Mouse (Mus musculus): ENCODE measurements around the gene Atxn7l3.

DNA sequence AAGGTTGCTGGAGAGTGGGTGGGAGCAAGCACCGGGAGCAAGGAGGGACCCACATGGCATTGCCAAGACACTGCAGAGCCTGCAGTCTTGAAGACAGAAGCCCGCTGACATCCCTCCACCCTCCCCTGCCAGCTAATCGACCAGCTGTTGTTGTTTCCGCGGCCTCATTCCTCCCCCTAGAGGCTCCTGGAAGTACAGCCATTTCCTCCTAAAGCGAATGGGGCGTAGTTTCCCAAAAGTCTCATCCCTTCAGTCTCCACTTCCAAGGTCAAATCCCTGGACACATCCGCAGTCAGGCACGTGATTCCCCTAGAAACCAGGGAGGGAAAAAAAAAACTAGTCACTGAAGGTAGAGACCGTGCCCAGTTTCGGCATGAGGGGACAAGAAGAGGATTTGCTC lies 29.0 kb downstream of the Atxn7l3 start:
- TF ChIP-seq POLR2A (IDR thresholded peaks at IDR 0.05; ENCODE audit: borderline replicate concordance, control insufficient read depth, low read depth, low read length) = no peak
- peak; percentile 62 for TF ChIP-seq CTCF (IDR thresholded peaks at IDR 0.05; ENCODE audit: control insufficient read depth, insufficient read depth, low read length)

All from bone marrow, adult 2 months (tissue).